Mouse (Mus musculus) macrophage (primary cell): ENCODE data around the gene Meis2. TPM values are rescaled to one million over a fixed set of nuclear protein-coding genes. Genes with fewer than 3 reads are reported as not detected.
A peak's percentile ranks its signal among the peaks of the same experiment; 100 is the strongest.

Source experiments
- H3K27ac ChIP-seq: fragments of 350-480 bp; formaldehyde crosslinking; 2 replicates; pipeline ENCODE4 v1.9.0; 2021
- H3K36me3 ChIP-seq: fragments of 350-480 bp; formaldehyde crosslinking; 2 replicates; pipeline ENCODE4 v1.9.0; 2021; ENCODE audit errors: inconsistent target
- H3K4me3 ChIP-seq: fragments of 350-480 bp; formaldehyde crosslinking; 2 replicates; pipeline ENCODE4 v1.9.0; 2021; ENCODE audit errors: inconsistent target
- H3K79me2 ChIP-seq: fragments of 350-480 bp; formaldehyde crosslinking; 2 replicates; pipeline ENCODE4 v1.9.0; 2021; ENCODE audit errors: inconsistent target
- WGBS: methylation state at CpG from one replicate; pipeline ENCODE4 v1.1.7; 2026; ENCODE audit warnings: inconsistent platforms; ENCODE audit not compliant: missing documents; 5-methylcytosine and 5-hydroxymethylcytosine counted together
- polyA plus RNA-seq: library from polyadenylated mRNA; stranded (reverse); fragments of 250-400 nt; gene quantifications from 3 replicates; pipeline ENCODE4 v1.2.4, GENCODE M21; 2018; ENCODE audit warnings: inconsistent platforms
- total RNA-seq, 78 experiments: library from RNA; depleted of rRNA; stranded (reverse); fragments of 250-400 nt; gene quantifications; 1 replicate in 9 of 78; 2 replicates in 24 of 78; 3 replicates in 43 of 78; 4 replicates in 2 of 78; pipeline ENCODE4 v1.2.4; 2018; ENCODE audit warnings: inconsistent platforms in 56 of 78

The Meis2 gene
- 1 to 10 TPM in 1 of 26 experiments, under 1 TPM in 1, not detected in 24; 0.49 to 5.0 TPM for total RNA-seq (2018; cell fraction: chromatin; rRNA removed)
- not detected for total RNA-seq (2018; cell fraction: cytosol; rRNA removed)
- total RNA-seq (2018; cell fraction: nucleus; rRNA removed), result under 1 TPM in 1 of 26 experiments, not detected in 25; 0.79 TPM
- not detected in 3 replicates for polyA plus RNA-seq

- no peak within 1 kb of the TSS for H3K27ac ChIP-seq
- H3K4me3 ChIP-seq, result peak within 1 kb of the TSS; percentile 8; the same call in 1 of the 2 replicates
- no peaks in the 10 kb centered on the region for H3K79me2 ChIP-seq
- WGBS, result 2% methylated on average over 18 of the region's 37 CpGs
- no peaks in the 10 kb centered on the region for H3K36me3 ChIP-seq
Measured at GRCm38 (mm10) chr2:116065570-116066005, at the start of gene Meis2. Gene Meis2, minus strand, starts transcription at chr2:116065839.

GRCm38 (mm10) chr2:116106194-116106593 is 40.6 kb upstream of the Meis2 start:
- 60% methylated on average over 4 of the region's 4 CpGs for WGBS
- Histone ChIP-seq H3K79me2 (no peaks in the 10 kb centered on the region), H3K27ac (no peak overlapping the region), H3K36me3 (no peaks in the 10 kb centered on the region), H3K4me3 (no peak overlapping the region)

- WGBS, result 73% methylated on average over 3 of the region's 3 CpGs
- H3K36me3 ChIP-seq, result no peaks in the 10 kb centered on the region
- H3K79me2 ChIP-seq, result no peaks in the 10 kb centered on the region
- no peak overlapping the region for H3K4me3 ChIP-seq
- no peak overlapping the region for H3K27ac ChIP-seq
Measured at GRCm38 (mm10) chr2:116105179-116105578, 39.5 kb upstream of the Meis2 start.

GRCm38 (mm10) chr2:116103411-116103996 is 37.9 kb upstream of the Meis2 start:
- 87% methylated on average over 5 of the region's 5 CpGs for WGBS
- no peaks in the 10 kb centered on the region for H3K36me3 ChIP-seq
- no peak overlapping the region for H3K27ac ChIP-seq
- no peak overlapping the region for H3K4me3 ChIP-seq
- no peaks in the 10 kb centered on the region for H3K79me2 ChIP-seq

- no peak overlapping the region for H3K27ac ChIP-seq
- H3K36me3 ChIP-seq, result no peaks in the 10 kb centered on the region
- no peak overlapping the region for H3K4me3 ChIP-seq
- H3K79me2 ChIP-seq, result no peaks in the 10 kb centered on the region
Measured at GRCm38 (mm10) chr2:116101221-116101620, 35.6 kb upstream of the Meis2 start.

GRCm38 (mm10) chr2:116080961-116081360 is 15.3 kb upstream of the Meis2 start:
- Histone ChIP-seq H3K4me3 (no peak overlapping the region), H3K36me3 (no peaks in the 10 kb centered on the region), H3K27ac (no peak overlapping the region), H3K79me2 (no peaks in the 10 kb centered on the region)
- WGBS, result 88% methylated on average over 2 of the region's 2 CpGs

- H3K4me3 ChIP-seq, result no peak overlapping the region
- H3K79me2 ChIP-seq, result no peaks in the 10 kb centered on the region
- 77% methylated on average over 2 of the region's 2 CpGs for WGBS
- no peak overlapping the region for H3K27ac ChIP-seq
- H3K36me3 ChIP-seq, result no peaks in the 10 kb centered on the region
Measured at GRCm38 (mm10) chr2:116078841-116079240, 13.2 kb upstream of the Meis2 start.

GRCm38 (mm10) chr2:116077716-116078115 is 12.1 kb upstream of the Meis2 start:
- Histone ChIP-seq H3K4me3 (no peak overlapping the region), H3K79me2 (no peaks in the 10 kb centered on the region), H3K27ac (no peak overlapping the region), H3K36me3 (no peaks in the 10 kb centered on the region)
- 64% methylated on average over 3 of the region's 3 CpGs for WGBS

GRCm38 (mm10) chr2:116076752-116077480 is 11.3 kb upstream of the Meis2 start:
- H3K36me3 ChIP-seq, result no peaks in the 10 kb centered on the region
- H3K79me2 ChIP-seq, result no peaks in the 10 kb centered on the region
- H3K27ac ChIP-seq, result no peak overlapping the region
- H3K4me3 ChIP-seq, result no peak overlapping the region

GRCm38 (mm10) chr2:116075902-116076301 is 10.3 kb upstream of the Meis2 start:
- 2% methylated on average over 23 of the region's 23 CpGs for WGBS
- Histone ChIP-seq H3K79me2 (no peaks in the 10 kb centered on the region), H3K4me3 (no peak overlapping the region), H3K36me3 (no peaks in the 10 kb centered on the region), H3K27ac (no peak overlapping the region)

GRCm38 (mm10) chr2:116075477-116075876 is 9.8 kb upstream of the Meis2 start:
- 6% methylated on average over 20 of the region's 20 CpGs for WGBS
- Histone ChIP-seq H3K36me3 (no peaks in the 10 kb centered on the region), H3K27ac (no peak overlapping the region), H3K79me2 (no peaks in the 10 kb centered on the region), H3K4me3 (no peak overlapping the region)

GRCm38 (mm10) chr2:116074726-116075440 is 9.2 kb upstream of the Meis2 start:
- Histone ChIP-seq H3K27ac (no peak overlapping the region), H3K36me3 (no peaks in the 10 kb centered on the region), H3K4me3 (no peak overlapping the region), H3K79me2 (no peaks in the 10 kb centered on the region)
- WGBS, result 22% methylated on average over 17 of the region's 17 CpGs

- Histone ChIP-seq H3K27ac (no peak overlapping the region), H3K79me2 (no peaks in the 10 kb centered on the region), H3K36me3 (no peaks in the 10 kb centered on the region), H3K4me3 (no peak overlapping the region)
- 52% methylated on average over 3 of the region's 3 CpGs for WGBS
Measured at GRCm38 (mm10) chr2:116074061-116074460, 8.4 kb upstream of the Meis2 start.

GRCm38 (mm10) chr2:116073311-116073904 is 7.8 kb upstream of the Meis2 start:
- Histone ChIP-seq H3K79me2 (no peaks in the 10 kb centered on the region), H3K36me3 (no peaks in the 10 kb centered on the region), H3K27ac (no peak overlapping the region), H3K4me3 (no peak overlapping the region)
- WGBS, result 43% methylated on average over 9 of the region's 9 CpGs
